Mouse (Mus musculus): Measurements from ENCODE around the gene Diaph3. TPM values are rescaled to one million over a fixed set of nuclear protein-coding genes. Genes with fewer than 3 reads are reported as not detected.

Diaph3 gene
- total RNA-seq (2015) (33.8 and 35.7 TPM in 2 replicates), total RNA-seq (2017) (61.8 and 72.7 TPM in 2 replicates)

- ATAC-seq (ENCODE audit: poor library complexity, severe bottlenecking), result peak; percentile 96
Measured at GRCm38 (mm10) chr14:87140963-87141486, at the start of gene Diaph3. Gene Diaph3, minus strand, starts transcription at chr14:87141235.

DNA sequence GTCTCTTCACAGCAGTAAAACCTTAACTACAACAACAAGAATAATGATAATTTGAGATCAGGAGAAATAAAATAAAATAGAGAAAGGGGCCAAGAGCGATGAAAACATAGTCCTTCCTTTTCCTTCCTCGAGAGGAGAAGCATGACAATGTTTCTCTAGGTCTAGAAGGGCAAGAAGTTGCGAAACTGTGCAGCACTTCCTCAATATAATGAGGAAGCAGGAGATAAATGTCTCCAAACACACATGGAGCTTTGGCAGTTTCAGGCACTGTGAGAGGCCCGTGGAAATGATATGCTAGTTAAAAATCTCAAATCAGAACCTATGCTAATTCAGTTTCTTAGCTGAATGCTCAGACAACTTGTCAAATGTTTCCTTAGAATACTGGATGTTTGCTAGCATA lies 49.6 kb upstream of the Diaph3 start:
- ATAC-seq (ENCODE audit: poor library complexity, severe bottlenecking), result peak; percentile 100

- ATAC-seq (ENCODE audit: poor library complexity, severe bottlenecking), result no peak
Measured at GRCm38 (mm10) chr14:87171577-87171976, 30.5 kb upstream of the Diaph3 start.

GRCm38 (mm10) chr14:87169151-87169550 lies 28.1 kb upstream of the Diaph3 start:
- no peak for ATAC-seq (ENCODE audit: poor library complexity, severe bottlenecking)

DNA sequence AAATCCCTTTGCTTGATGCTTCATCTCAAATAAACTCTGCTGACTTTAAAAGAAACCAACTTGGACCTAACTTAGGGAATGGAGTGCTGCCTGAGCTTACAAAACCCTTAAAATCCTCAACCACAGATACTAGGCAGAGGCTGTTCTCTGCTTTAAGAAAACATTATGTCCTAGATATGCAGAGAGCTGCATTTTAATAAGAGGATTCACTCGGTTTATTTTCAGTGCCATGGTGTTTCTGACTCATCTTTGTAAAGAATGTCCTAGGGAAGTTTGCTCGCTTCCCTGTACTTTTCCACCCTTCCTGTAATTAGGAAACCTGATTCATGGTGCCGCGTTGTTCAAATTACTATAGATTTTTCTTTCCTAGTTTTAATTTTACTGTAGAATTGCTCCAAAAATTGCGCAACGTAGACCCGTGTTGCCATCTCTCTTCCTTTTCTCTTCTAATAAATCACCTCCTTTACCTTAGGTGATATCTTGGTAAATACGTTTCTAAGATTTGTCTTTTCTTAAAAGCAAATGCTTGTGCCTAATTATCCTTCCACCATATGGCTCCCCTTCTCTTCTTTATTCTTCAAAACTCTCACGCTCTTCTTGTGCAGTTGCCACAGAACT lies 14.7 kb upstream of the Diaph3 start:
- ATAC-seq (ENCODE audit: poor library complexity, severe bottlenecking), result no peak

- no peak for ATAC-seq (ENCODE audit: poor library complexity, severe bottlenecking)
Measured at GRCm38 (mm10) chr14:87149684-87150083, 8.6 kb upstream of the Diaph3 start.

- no peak for ATAC-seq (ENCODE audit: poor library complexity, severe bottlenecking)
Measured at GRCm38 (mm10) chr14:87146704-87147103, 5.7 kb upstream of the Diaph3 start.

GRCm38 (mm10) chr14:87145351-87145750 lies 4.3 kb upstream of the Diaph3 start:
- no peak for ATAC-seq (ENCODE audit: poor library complexity, severe bottlenecking)

GRCm38 (mm10) chr14:87141777-87142176 lies 742 bp upstream of the Diaph3 start:
- no peak for ATAC-seq (ENCODE audit: poor library complexity, severe bottlenecking)

DNA sequence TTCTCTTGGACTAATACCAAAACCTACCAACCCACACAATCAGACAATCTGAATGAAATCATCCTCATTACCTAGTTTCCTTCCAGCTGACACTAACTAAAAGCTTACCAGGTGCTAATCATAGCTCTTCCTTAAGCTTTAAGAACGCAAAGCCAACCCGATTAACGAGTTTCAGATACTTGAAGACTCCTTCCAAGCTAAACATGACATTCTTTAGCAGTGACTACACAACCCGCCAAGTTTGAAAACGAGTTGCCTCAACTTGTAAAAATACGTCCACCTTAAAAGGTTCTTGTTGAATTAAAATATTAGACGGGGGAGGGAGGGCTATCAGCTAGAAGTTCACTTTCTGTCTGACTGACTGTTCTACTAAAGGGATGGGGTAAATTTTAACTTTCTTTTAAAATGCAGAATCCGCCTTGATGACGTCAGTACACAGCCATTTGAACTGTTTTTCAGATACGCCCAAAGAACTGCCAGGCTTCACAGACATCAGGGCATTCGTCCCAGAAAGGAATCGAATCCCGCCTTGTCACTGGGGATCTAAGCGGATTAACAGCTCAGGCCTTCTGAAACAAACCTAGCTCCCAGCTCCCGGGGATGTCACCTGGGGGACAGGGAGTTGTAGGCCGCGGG lies 590 bp downstream of the Diaph3 start:
- ATAC-seq (ENCODE audit: poor library complexity, severe bottlenecking), result peak; percentile 9

GRCm38 (mm10) chr14:87126076-87126639 lies 14.9 kb downstream of the Diaph3 start:
- no peak for ATAC-seq (ENCODE audit: poor library complexity, severe bottlenecking)

GRCm38 (mm10) chr14:87125492-87125891 lies 15.5 kb downstream of the Diaph3 start:
- ATAC-seq (ENCODE audit: poor library complexity, severe bottlenecking), result peak; percentile 67

DNA sequence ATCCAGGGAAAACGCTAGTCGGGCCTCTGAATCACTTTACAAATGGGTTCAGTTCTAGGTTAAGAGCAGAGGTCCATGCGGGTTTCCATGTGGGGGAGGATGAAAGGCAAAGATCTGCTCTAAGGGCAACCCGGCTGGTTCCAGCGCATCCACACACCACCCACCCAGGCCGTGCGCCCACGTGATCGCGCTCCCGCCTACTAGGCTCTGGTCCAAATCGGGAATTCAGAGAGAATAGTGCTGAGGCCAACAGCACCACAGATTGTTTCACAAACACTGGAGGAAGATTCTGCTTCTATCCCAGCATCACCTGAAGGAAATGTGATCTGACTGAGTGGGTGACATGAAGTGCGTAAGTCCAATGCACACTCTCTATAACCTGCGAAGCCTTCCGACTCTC lies 17.9 kb downstream of the Diaph3 start:
- no peak for ATAC-seq (ENCODE audit: poor library complexity, severe bottlenecking)

DNA sequence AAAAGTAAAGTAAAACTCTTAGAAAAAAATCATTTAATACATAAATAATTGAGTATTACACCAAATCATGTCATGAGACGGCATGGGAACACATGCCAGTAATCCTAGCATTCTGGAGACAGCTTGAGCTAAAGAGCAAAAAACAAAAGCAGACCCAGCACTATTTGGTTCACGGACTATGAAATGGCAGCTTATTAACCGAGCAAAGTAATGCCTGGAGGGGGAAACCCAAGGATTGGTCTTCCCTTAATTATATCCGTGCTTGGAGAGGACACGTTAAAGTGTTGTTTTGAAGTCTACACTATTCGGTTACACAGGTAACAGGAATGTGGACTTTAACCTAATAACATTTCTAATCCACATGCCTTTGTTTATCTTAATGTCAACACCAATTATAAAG lies 19.2 kb downstream of the Diaph3 start:
- no peak for ATAC-seq (ENCODE audit: poor library complexity, severe bottlenecking)

DNA sequence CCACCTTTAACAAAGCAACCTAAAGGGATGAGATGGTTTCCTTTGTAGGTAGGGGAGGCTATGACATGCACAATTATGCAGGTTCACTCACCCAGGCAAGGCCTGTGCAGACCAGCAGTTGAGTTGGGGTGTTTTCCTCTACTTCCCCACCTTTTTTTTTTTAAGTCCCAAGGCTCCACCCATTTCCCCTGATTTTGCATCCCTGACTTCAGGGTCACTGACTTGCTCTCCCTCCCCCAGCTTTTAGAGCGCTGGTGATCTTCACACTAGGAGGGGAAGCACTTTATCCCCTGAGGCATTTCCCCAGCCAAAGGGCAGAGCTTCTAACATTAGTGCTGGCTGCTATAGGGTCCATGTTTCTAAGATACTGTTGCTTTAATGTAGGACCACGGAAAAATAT lies 30.4 kb downstream of the Diaph3 start:
- no peak for ATAC-seq (ENCODE audit: poor library complexity, severe bottlenecking)

GRCm38 (mm10) chr14:87099380-87100088 lies 41.5 kb downstream of the Diaph3 start:
- no peak for ATAC-seq (ENCODE audit: poor library complexity, severe bottlenecking)

DNA sequence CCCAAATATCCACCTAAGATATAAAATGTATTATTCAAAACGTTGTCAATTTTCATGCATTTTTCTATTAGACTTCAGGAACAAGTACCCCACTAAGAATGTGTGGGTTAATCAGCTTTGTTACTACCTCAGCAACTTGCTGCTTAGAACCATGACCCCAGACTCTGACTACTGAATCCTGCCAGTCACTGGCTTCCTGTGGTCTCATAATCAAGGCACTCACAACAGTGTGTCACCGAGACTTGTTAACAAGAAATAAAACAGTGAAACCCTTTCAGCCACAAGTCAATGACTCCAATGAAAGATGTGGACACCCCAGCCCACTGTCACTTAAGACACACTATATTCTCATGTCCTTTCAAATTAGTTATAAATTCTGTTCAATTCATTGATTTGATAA lies 42.9 kb downstream of the Diaph3 start:
- ATAC-seq (ENCODE audit: poor library complexity, severe bottlenecking), result no peak

DNA sequence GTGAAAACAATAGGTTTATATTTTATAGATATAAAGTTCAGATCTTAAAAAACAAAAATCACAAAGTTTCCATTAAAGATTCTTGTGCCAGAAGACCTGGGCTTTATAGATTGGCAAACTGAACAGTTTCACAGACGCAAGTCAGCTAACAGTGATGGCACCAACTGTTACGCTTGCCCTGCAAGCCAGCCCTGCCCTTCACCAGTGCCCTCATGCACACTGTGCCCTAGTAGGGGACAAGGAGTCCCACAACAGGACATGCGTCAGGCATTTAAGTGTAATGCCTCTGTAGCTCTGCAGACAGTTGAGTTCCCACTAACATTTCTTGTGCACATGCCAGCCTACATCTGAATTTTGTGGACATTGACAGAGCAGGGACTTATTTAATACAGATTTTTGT lies 49.5 kb downstream of the Diaph3 start:
- ATAC-seq (ENCODE audit: poor library complexity, severe bottlenecking), result no peak

GRCm38 (mm10) chr14:87091108-87091507 lies 49.9 kb downstream of the Diaph3 start:
- no peak for ATAC-seq (ENCODE audit: poor library complexity, severe bottlenecking)

DNA sequence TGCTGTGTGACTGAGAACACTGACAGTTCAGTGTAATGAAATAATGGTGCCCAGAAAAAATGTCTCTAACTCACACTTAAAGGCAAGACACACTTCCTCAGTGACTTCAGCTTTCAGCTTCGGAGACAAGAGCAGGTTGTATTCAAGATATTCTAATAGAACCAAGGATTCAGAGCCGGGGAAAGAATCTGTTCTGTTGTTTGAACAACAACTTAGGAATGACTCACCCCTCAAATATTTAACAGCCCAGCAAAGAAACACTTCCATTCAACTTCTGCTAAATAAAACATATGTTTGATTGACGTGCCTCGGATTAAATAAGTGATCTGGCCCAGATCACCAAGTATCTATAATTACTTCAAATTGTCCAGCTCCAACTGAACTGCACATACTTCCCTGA lies 52.1 kb downstream of the Diaph3 start:
- no peak for ATAC-seq (ENCODE audit: poor library complexity, severe bottlenecking)

- no peak for ATAC-seq (ENCODE audit: poor library complexity, severe bottlenecking)
Measured at GRCm38 (mm10) chr14:87088456-87088855, 52.6 kb downstream of the Diaph3 start.

- ATAC-seq (ENCODE audit: poor library complexity, severe bottlenecking), result no peak
Measured at GRCm38 (mm10) chr14:87087996-87088395, 53.0 kb downstream of the Diaph3 start.
